In genomic region chr15:10985756-10986155, GRCm38 (mm10) we compare ENCODE assay signal across 21 mouse cellular contexts. TPM values are rescaled to one million over a fixed set of nuclear protein-coding genes. Genes with fewer than 3 reads are reported as not detected.
DNase-seq lines count a peak whose midpoint lies in the region; ATAC-seq and TF ChIP-seq lines count a peak whose summit lies in the region.
"Had no signal": no experiment of that assay in that cellular context is flagged by ENCODE, and none has a peak within 500 bp of the region (broad histone marks: within the 10 kb centered on the region; RNA-seq: fewer than 3 reads in every experiment).

No protein-coding gene starts in this region.

- no peaks in the 10 kb centered on the region for H3K9me3 ChIP-seq in liver, embryonic 12.5 days (replicated peaks)
- H3K9me3 ChIP-seq in liver, postnatal 0 days (ENCODE audit: low read length) = no peaks in the 10 kb centered on the region
- H3K9me3 ChIP-seq in hindbrain, postnatal 0 days (ENCODE audit: low read length) = no peaks in the 10 kb centered on the region
- H3K9me3 ChIP-seq: hindbrain, embryonic 12.5 days had no signal

- peak overlapping the region; percentile 16; the same call in 1 of the 2 replicates for H3K27ac ChIP-seq in liver, embryonic 12.5 days
- H3K27ac ChIP-seq in liver, postnatal 0 days (ENCODE audit: low read depth) = peak overlapping the region; percentile 34; the same call in 1 of the 2 replicates
- no peak overlapping the region for H3K27ac ChIP-seq in hindbrain, postnatal 0 days
- H3K27ac ChIP-seq: hindbrain, embryonic 12.5 days had no signal

- H3K36me3 ChIP-seq in liver, embryonic 12.5 days = peaks cover 3% of the 10 kb centered on the region; the same call in 1 of the 2 replicates
- H3K36me3 ChIP-seq in liver, postnatal 0 days (replicated peaks; ENCODE audit: insufficient read depth, low read length) = peaks cover 7% of the 10 kb centered on the region
- peaks cover 4% of the 10 kb centered on the region for H3K36me3 ChIP-seq in hindbrain, postnatal 0 days (ENCODE audit: insufficient read depth, low read length)

- H3K4me3 ChIP-seq in liver, embryonic 12.5 days = no peak overlapping the region
- H3K4me3 ChIP-seq in liver, postnatal 0 days (ENCODE audit: low read depth, low read length) = no peak overlapping the region
- no peak overlapping the region for H3K4me3 ChIP-seq in hindbrain, postnatal 0 days (ENCODE audit: low read length)
- H3K4me3 ChIP-seq: erythroblast, embryonic 14.5 days; hindbrain, embryonic 12.5 days had no signal

- H3K4me2 ChIP-seq in liver, embryonic 12.5 days = no peak overlapping the region
- peak overlapping the region; percentile 50; the same call in 1 of the 2 replicates for H3K4me2 ChIP-seq in liver, postnatal 0 days (ENCODE audit: low read depth, low read length)
- H3K4me2 ChIP-seq in hindbrain, postnatal 0 days (ENCODE audit: low read depth, low read length) = no peak overlapping the region
- H3K4me2 ChIP-seq: hindbrain, embryonic 12.5 days had no signal

- no peak for TF ChIP-seq CTCF in liver, postnatal 0 days (IDR thresholded peaks at IDR 0.05; ENCODE audit: low read depth)
- TF ChIP-seq CTCF in hindbrain, postnatal 0 days (IDR thresholded peaks at IDR 0.05; ENCODE audit: low read depth) = no peak

- ATAC-seq in liver, embryonic 12.5 days = no peak
- ATAC-seq in liver, postnatal 0 days = no peak
- no peak for ATAC-seq in hindbrain, postnatal 0 days
- ATAC-seq: midbrain, embryonic 16.5 days had no signal

- DNase-seq in liver = no peak
- DNase-seq in kidney, postnatal 14 days = peak; percentile 63
- DNase-seq in liver, postnatal 0 days = no peak
- no peak for DNase-seq in layer of hippocampus, postnatal 14 days (ENCODE audit: low spot score in 2 of 2)
- DNase-seq in hindbrain, postnatal 0 days (ENCODE audit: low spot score) = no peak
- no peak for DNase-seq in cerebellum, adult 9-11 months
- DNase-seq: adrenal gland, adult 8-10 months; cerebellum, postnatal 25 days; gastrocnemius, postnatal 14 days; lung, adult 18-20 months; thymus, postnatal 14 days had no signal

- no peaks in the 10 kb centered on the region for H3K27me3 ChIP-seq in liver, embryonic 12.5 days (replicated peaks)
- H3K27me3 ChIP-seq in liver, postnatal 0 days (ENCODE audit: insufficient read depth, low read length) = no peaks in the 10 kb centered on the region
- no peaks in the 10 kb centered on the region for H3K27me3 ChIP-seq in hindbrain, postnatal 0 days (ENCODE audit: insufficient read depth, low read length)
- H3K27me3 ChIP-seq: CH12.LX; hindbrain, embryonic 12.5 days had no signal

- no peak for TF ChIP-seq EP300 in liver, postnatal 0 days (IDR thresholded peaks at IDR 0.05; ENCODE audit: low read depth)

- no peak overlapping the region for H3K9ac ChIP-seq in liver, embryonic 12.5 days
- H3K9ac ChIP-seq in liver, postnatal 0 days (replicated peaks) = peak overlapping the region; percentile 36; the same call in 1 of the 2 replicates
- H3K9ac ChIP-seq in hindbrain, postnatal 0 days (replicated peaks; ENCODE audit: low read length) = no peak overlapping the region
- H3K9ac ChIP-seq: hindbrain, embryonic 12.5 days had no signal

- WGBS in liver, embryonic 12.5 days (ENCODE audit: insufficient replicate concordance) = 67% methylated on average over 6 of the region's 6 CpGs
- 62% methylated on average over 6 of the region's 6 CpGs for WGBS in liver, postnatal 0 days (ENCODE audit: insufficient replicate concordance)
- WGBS in hindbrain, postnatal 0 days = 82% methylated on average over 6 of the region's 6 CpGs

- peaks cover 16% of the 10 kb centered on the region for H3K4me1 ChIP-seq in liver, embryonic 12.5 days
- H3K4me1 ChIP-seq in liver, postnatal 0 days (ENCODE audit: insufficient read depth) = peaks cover 3% of the 10 kb centered on the region
- no peaks in the 10 kb centered on the region for H3K4me1 ChIP-seq in hindbrain, postnatal 0 days (ENCODE audit: insufficient read depth, low read length)

RNA-seq across cellular contexts. Expression of gene Amacr, which starts 4.2 kb away (rescaled TPM):
- 10.7 and 13.7 TPM in 2 replicates for polyA plus RNA-seq in liver, embryonic 12.5 days (2016; fragmentation: Nextera tagmentation; extraction: Ambion mirVana)
- 114 and 124 TPM in 2 replicates for polyA plus RNA-seq in liver, postnatal 0 days (2015; fragmentation: Nextera tagmentation; extraction: Ambion mirVana)
- total RNA-seq in layer of hippocampus, postnatal 14 days (2021) = 1 to 10 TPM; 8.5 to 9.4 TPM
- total RNA-seq in hindbrain, postnatal 0 days (2014; rRNA removed) = 8.5 and 11.3 TPM in 2 replicates
- polyA plus RNA-seq in hindbrain, postnatal 0 days (2015; fragmentation: Nextera tagmentation; extraction: Ambion mirVana) = 10.8 and 11.3 TPM in 2 replicates

RNA-seq across cellular contexts. Expression of gene Slc45a2, which starts 14.8 kb away (rescaled TPM):
- polyA plus RNA-seq in liver, embryonic 12.5 days (2016; fragmentation: Nextera tagmentation; extraction: Ambion mirVana) = 0.04 TPM in 1 of 2 replicates, not detected in the other
- polyA plus RNA-seq in liver, postnatal 0 days (2015; fragmentation: Nextera tagmentation; extraction: Ambion mirVana) = 0.04 and 0.05 TPM in 2 replicates
- not detected for total RNA-seq in layer of hippocampus, postnatal 14 days (2021)
- total RNA-seq in hindbrain, postnatal 0 days (2014; rRNA removed) = not detected in 2 replicates
- 0.09 and 0.23 TPM in 2 replicates for polyA plus RNA-seq in hindbrain, postnatal 0 days (2015; fragmentation: Nextera tagmentation; extraction: Ambion mirVana)
- total RNA-seq: adrenal gland, adult 8-10 months; CH12.LX; gastrocnemius, postnatal 14 days; heart, adult 8-10 months; layer of hippocampus, postnatal 25 days; left cerebral cortex, postnatal 25 days; megakaryocyte-erythroid progenitor cell, adult 5-6 weeks had no signal
- polyA plus RNA-seq: erythroblast, embryonic 14.5 days; large intestine, adult 2 months; midbrain, embryonic 16.5 days had no signal

RNA-seq across cellular contexts. Expression of gene C1qtnf3, which starts 33.6 kb away (rescaled TPM):
- 0.12 and 0.19 TPM in 2 replicates for polyA plus RNA-seq in liver, embryonic 12.5 days (2016; fragmentation: Nextera tagmentation; extraction: Ambion mirVana)
- polyA plus RNA-seq in liver, postnatal 0 days (2015; fragmentation: Nextera tagmentation; extraction: Ambion mirVana) = 0.14 and 0.30 TPM in 2 replicates
- under 1 TPM in 1 of 2 experiments, not detected in 1; 0.53 TPM for total RNA-seq in layer of hippocampus, postnatal 14 days (2021)
- 1.4 and 1.6 TPM in 2 replicates for total RNA-seq in hindbrain, postnatal 0 days (2014; rRNA removed)
- 1.4 and 1.6 TPM in 2 replicates for polyA plus RNA-seq in hindbrain, postnatal 0 days (2015; fragmentation: Nextera tagmentation; extraction: Ambion mirVana)
- total RNA-seq: CH12.LX; heart, adult 8-10 months; layer of hippocampus, postnatal 25 days; left cerebral cortex, postnatal 25 days; megakaryocyte-erythroid progenitor cell, adult 5-6 weeks had no signal
- polyA plus RNA-seq: erythroblast, embryonic 14.5 days had no signal

RNA-seq across cellular contexts. Expression of gene Rxfp3, which starts 52.0 kb away (rescaled TPM):
- 0.16 and 0.21 TPM in 2 replicates for polyA plus RNA-seq in liver, embryonic 12.5 days (2016; fragmentation: Nextera tagmentation; extraction: Ambion mirVana)
- not detected in 2 replicates for polyA plus RNA-seq in liver, postnatal 0 days (2015; fragmentation: Nextera tagmentation; extraction: Ambion mirVana)
- 1 to 10 TPM; 5.9 to 7.1 TPM for total RNA-seq in layer of hippocampus, postnatal 14 days (2021)
- total RNA-seq in hindbrain, postnatal 0 days (2014; rRNA removed) = 7.3 and 8.3 TPM in 2 replicates
- 3.2 TPM in 2 replicates for polyA plus RNA-seq in hindbrain, postnatal 0 days (2015; fragmentation: Nextera tagmentation; extraction: Ambion mirVana)
- total RNA-seq: CH12.LX; megakaryocyte-erythroid progenitor cell, adult 5-6 weeks had no signal
- polyA plus RNA-seq: erythroblast, embryonic 14.5 days; large intestine, adult 2 months had no signal
